Mouse (Mus musculus) midbrain, embryonic 16.5 days (tissue): ENCODE measurements around the gene Dlg1. TPM values are rescaled to one million over a fixed set of nuclear protein-coding genes. Genes with fewer than 3 reads are reported as not detected.
"Not testable (repeated sequence)": the region's sequence is repeated elsewhere in the genome, so short reads cannot be mapped to it uniquely, and the experiment has no call there.

Source experiments
- ATAC-seq: fragments of 200-750 bp; cut with Nextera tagmentation; 2 replicates; pipeline ENCODE4 v1.8.0; 2017; ENCODE audit warnings: moderate TSS enrichment
- H3K27ac ChIP-seq: fragments of 300-500 bp; sonication (generic); 2 replicates; pipeline ENCODE4 v1.5.1; 2014; ENCODE audit warnings: mild to moderate bottlenecking, low read length, mixed read lengths
- H3K27me3 ChIP-seq: fragments of 300-500 bp; sonication (generic); 2 replicates; pipeline ENCODE4 v1.6.1; 2014; ENCODE audit warnings: low read depth, low read length, mixed read lengths; ENCODE audit not compliant: control insufficient read depth, insufficient read depth
- H3K36me3 ChIP-seq: fragments of 300-500 bp; sonication (generic); 2 replicates; pipeline ENCODE4 v1.6.1; 2014; ENCODE audit warnings: mild to moderate bottlenecking, low read length, moderate library complexity, mixed read lengths; ENCODE audit not compliant: control insufficient read depth, insufficient read depth
- H3K4me1 ChIP-seq: fragments of 300-500 bp; sonication (generic); 2 replicates; pipeline ENCODE4 v1.6.1; 2014; ENCODE audit warnings: mild to moderate bottlenecking, low read length, mixed read lengths; ENCODE audit not compliant: control insufficient read depth, insufficient read depth
- H3K4me2 ChIP-seq: fragments of 300-500 bp; sonication (generic); 2 replicates; pipeline ENCODE4 v1.6.1; 2014; ENCODE audit warnings: mild to moderate bottlenecking, low read length, mixed read lengths
- H3K4me3 ChIP-seq: fragments of 300-500 bp; sonication (generic); 2 replicates; pipeline ENCODE4 v1.5.1; 2014; ENCODE audit warnings: low read depth, mild to moderate bottlenecking, low read length, moderate library complexity, mixed read lengths
- H3K9ac ChIP-seq: fragments of 300-500 bp; sonication (generic); 2 replicates; pipeline ENCODE4 v1.6.1; 2014; ENCODE audit warnings: low read depth, low read length, mixed read lengths
- H3K9me3 ChIP-seq: fragments of 300-500 bp; sonication (generic); replicated peaks from 2 replicates; pipeline ENCODE4 v1.6.1; 2014; ENCODE audit warnings: mild to moderate bottlenecking, low read length, mixed read lengths; ENCODE audit not compliant: control insufficient read depth, poor library complexity, severe bottlenecking
- WGBS: fragments of 180-500 bp; shearing (Covaris S2); extraction: QIAGEN DNeasy Blood & Tissue Kit; methylation state at CpG from one replicate; pipeline ENCODE4 v1.1.7; 2014; 5-methylcytosine and 5-hydroxymethylcytosine counted together
- polyA plus RNA-seq: library from polyadenylated mRNA; unstranded; fragments of >200 nt; fragmentation: Nextera tagmentation; extraction: Ambion mirVana; gene quantifications from 2 replicates; pipeline ENCODE4 v1.2.1, GENCODE M21; 2015

Gene Dlg1
- polyA plus RNA-seq, 1 experiment from 2014 or later, result 14.9 TPM

DNA sequence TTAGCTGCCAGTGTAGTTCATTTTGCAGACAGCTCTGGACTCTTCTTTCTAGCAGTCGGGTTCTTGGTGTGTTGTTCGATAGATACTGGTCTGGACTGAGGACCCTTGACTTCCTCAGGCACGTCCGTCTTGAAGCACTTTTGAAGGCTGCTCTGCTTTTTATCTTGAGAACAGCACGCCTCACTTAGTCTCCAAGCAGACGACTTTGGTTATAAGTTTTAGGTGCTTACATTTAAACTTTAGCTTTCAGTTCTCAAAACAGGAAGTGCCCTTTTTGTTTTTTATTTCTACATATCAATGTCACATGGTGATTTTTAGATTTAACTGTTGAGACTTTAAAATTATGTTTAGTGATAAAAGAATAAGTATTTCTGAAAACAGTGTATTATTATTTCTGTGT is 33.1 kb downstream of the Dlg1 start:
- Histone ChIP-seq H3K4me3 (no peak overlapping the region), H3K27me3 (no peaks in the 10 kb centered on the region), H3K36me3 (no peaks in the 10 kb centered on the region), H3K9ac (no peak overlapping the region), H3K4me1 (peaks cover 8% of the 10 kb centered on the region), H3K4me2 (no peak overlapping the region), H3K27ac (no peak overlapping the region), H3K9me3 (no peaks in the 10 kb centered on the region)
- no peak for ATAC-seq
- WGBS, result 65% methylated on average over 6 of the region's 6 CpGs

DNA sequence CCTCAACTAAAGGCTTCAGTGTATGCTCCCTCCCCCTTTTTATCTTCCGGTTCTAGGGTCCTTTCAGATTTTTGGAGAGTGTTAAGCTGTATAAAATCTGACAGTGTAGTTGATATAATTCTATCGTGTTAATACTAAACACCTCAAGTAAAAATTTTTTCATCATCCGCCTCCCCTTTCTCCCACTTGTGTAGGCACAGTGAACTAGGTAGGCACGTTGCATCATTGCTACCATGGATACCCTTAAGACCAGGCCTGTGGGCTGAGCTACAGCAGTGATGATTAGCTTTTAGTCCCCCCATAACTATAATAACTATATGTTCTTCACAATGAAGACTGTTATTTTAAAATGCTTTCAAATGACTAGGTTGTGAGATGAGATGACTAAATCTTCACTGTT is 34.1 kb downstream of the Dlg1 start:
- H3K27ac ChIP-seq, result no peak overlapping the region
- no peaks in the 10 kb centered on the region for H3K27me3 ChIP-seq
- H3K36me3 ChIP-seq, result no peaks in the 10 kb centered on the region
- no peak overlapping the region for H3K4me2 ChIP-seq
- H3K4me3 ChIP-seq, result no peak overlapping the region
- H3K4me1 ChIP-seq, result peaks cover 8% of the 10 kb centered on the region
- ATAC-seq, result no peak
- 85% methylated on average over 4 of the region's 4 CpGs for WGBS
- H3K9ac ChIP-seq, result no peak overlapping the region
- H3K9me3 ChIP-seq, result no peaks in the 10 kb centered on the region

DNA sequence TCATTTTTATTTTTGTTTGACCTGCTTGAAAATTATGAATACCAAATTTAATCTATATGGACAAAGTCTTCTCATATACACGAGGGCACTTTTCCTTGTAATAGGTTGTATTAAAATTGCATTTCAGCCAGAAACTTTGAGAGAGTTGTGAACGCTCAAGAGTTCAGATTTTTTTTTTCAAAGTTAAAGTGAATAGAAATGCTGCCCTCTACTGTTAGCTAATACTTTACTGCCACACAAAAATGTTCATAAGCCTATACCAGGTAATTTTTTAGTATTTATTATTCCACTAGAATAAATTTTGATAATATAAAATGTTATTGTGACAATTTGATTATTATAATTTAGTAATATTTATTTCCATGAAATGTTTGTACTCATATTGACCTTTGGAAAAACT is 42.0 kb downstream of the Dlg1 start:
- Histone ChIP-seq H3K4me2 (no peak overlapping the region), H3K27me3 (no peaks in the 10 kb centered on the region), H3K9me3 (no peaks in the 10 kb centered on the region), H3K36me3 (no peaks in the 10 kb centered on the region), H3K4me3 (no peak overlapping the region), H3K27ac (no peak overlapping the region), H3K4me1 (no peaks in the 10 kb centered on the region), H3K9ac (no peak overlapping the region)
- ATAC-seq, result no peak
- WGBS, result 26% methylated on average over 2 of the region's 2 CpGs

DNA sequence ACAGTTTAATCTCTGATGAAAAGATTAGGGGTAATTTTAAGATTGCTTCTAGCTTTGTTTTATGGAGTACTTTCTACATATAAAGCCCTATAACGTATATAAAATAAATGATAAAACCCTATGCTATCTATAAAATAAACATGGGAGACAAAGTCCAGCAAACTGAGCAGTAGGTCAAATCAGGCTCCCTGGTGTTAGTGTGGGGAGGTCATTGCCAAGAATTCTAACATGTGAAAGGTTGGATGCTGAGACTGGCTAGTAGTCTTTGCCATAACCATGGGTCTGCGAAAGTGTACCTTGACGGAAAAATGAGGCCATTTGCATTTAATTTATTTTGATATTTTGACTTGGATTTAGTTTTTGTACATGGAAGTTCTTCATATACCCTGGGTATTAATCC is 42.7 kb downstream of the Dlg1 start:
- Histone ChIP-seq H3K9ac (no peak overlapping the region), H3K27me3 (no peaks in the 10 kb centered on the region), H3K9me3 (no peaks in the 10 kb centered on the region), H3K36me3 (no peaks in the 10 kb centered on the region), H3K4me1 (no peaks in the 10 kb centered on the region), H3K4me2 (no peak overlapping the region), H3K27ac (no peak overlapping the region), H3K4me3 (no peak overlapping the region)
- WGBS, result 94% methylated on average over 3 of the region's 3 CpGs
- no peak for ATAC-seq

DNA sequence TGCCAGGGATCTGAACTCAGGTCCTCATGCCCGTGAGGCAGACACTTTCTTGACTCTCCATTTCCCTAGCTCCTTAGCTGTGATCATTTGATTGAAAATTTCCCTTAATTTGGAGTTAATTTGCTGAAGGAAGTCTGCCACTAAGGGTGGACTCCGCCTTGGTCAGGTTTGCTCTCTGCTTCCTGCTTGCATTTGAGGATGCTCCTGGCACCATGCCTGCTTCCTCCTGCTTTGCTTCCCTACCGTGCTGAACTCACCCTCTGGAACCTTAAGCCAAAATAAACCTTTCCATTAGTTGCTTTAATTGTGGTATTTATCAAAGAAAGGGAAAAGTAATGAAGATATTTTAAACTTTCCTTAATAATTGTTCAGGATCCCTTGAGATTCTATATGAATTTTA is 44.1 kb downstream of the Dlg1 start:
- ATAC-seq, result no peak
- Histone ChIP-seq H3K4me1 (no peaks in the 10 kb centered on the region), H3K36me3 (no peaks in the 10 kb centered on the region), H3K9me3 (no peaks in the 10 kb centered on the region), H3K4me2 (no peak overlapping the region), H3K27ac (no peak overlapping the region), H3K4me3 (no peak overlapping the region), H3K27me3 (no peaks in the 10 kb centered on the region), H3K9ac (no peak overlapping the region)
- WGBS, result 82% methylated on average over 3 of the region's 3 CpGs

DNA sequence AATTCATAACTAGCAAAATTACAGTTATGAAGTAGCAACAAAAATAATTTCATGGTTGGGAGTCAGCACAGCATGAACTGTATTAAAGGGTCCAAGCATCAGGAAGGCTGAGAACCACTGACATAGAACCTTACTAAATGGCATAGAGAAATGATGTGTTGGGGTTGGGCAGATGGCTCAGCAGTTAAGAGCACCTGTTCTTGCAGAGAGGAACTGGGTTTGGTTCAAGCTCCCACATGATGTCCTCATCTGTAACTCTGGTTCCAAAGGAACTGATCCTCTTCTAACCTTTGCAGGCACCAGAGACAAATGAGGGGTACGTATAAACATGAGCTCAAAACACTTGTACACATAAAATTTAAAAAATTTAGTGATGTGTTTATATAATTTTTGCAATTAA is 59.7 kb downstream of the Dlg1 start:
- H3K4me2 ChIP-seq, result no peak overlapping the region
- no peaks in the 10 kb centered on the region for H3K4me1 ChIP-seq
- H3K36me3 ChIP-seq, result no peaks in the 10 kb centered on the region
- no peaks in the 10 kb centered on the region for H3K27me3 ChIP-seq
- no peak overlapping the region for H3K9ac ChIP-seq
- 97% methylated on average over 1 of the region's 1 CpGs for WGBS
- H3K27ac ChIP-seq, result no peak overlapping the region
- no peaks in the 10 kb centered on the region for H3K9me3 ChIP-seq
- ATAC-seq, result no peak
- no peak overlapping the region for H3K4me3 ChIP-seq

DNA sequence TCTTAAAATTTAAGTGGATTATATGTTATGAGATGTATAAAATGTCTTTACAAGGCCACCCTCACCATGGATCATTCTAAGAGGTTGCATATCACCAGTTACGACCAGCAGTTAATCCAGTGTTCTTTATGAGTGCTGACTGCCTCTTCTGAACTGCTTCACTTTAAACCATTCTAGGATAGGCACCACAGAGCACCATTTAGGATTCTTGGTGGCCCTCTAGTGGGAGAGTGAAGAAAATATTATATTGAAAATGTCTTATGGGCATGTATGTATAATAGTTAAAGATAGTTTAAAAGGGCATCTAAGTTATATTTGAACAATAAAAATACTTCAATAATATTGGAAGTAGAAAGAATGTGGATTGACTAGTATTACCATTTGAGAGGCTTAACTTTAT is 60.9 kb downstream of the Dlg1 start:
- Histone ChIP-seq H3K4me1 (no peaks in the 10 kb centered on the region), H3K4me3 (no peak overlapping the region), H3K4me2 (no peak overlapping the region), H3K27me3 (no peaks in the 10 kb centered on the region), H3K9ac (no peak overlapping the region), H3K36me3 (no peaks in the 10 kb centered on the region), H3K9me3 (no peaks in the 10 kb centered on the region), H3K27ac (no peak overlapping the region)
- ATAC-seq, result no peak
- 4% methylated on average over 1 of the region's 1 CpGs for WGBS

DNA sequence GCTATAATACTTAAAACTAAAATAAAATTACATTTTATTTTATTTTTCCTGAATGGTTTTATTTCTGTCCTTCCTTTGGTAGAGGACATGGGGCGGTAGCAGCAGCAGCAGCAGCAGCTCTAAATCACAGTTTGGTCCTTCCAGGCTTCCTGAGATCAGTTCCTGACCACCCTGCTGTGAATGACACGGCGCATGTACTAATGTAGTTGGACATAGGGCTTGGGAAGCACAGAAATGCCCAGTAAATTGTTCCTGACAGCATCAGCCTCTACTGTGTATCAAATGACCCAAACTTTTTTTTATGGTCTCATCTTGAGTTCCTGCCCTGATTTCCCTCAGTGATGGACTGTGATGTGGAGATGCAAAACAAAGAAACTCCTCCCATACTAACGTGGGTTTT is 61.6 kb downstream of the Dlg1 start:
- no peak for ATAC-seq
- H3K9ac ChIP-seq, result no peak overlapping the region
- H3K27ac ChIP-seq, result no peak overlapping the region
- no peaks in the 10 kb centered on the region for H3K4me1 ChIP-seq
- H3K27me3 ChIP-seq, result no peaks in the 10 kb centered on the region
- no peaks in the 10 kb centered on the region for H3K9me3 ChIP-seq
- H3K4me2 ChIP-seq, result no peak overlapping the region
- WGBS, result 82% methylated on average over 4 of the region's 4 CpGs
- H3K36me3 ChIP-seq, result no peaks in the 10 kb centered on the region
- H3K4me3 ChIP-seq, result no peak overlapping the region

DNA sequence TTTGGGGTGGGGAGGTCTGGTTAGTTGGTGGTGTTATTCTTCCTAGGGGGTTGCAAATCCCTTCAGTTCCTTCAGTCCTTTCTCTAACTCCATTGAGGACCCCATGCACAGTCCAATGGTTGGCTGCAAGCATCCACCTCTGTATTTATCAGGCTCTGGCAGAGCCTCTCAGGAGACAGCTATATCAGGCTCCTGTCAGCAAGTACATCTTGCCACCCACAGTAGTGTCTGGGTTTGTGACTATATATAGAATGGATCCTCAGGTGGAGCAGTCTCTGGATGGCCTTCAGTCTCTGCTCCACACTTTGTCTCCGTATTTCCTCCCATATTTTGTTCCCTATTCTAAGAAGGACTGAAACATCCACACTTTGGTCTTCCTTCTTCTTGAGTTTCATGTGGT is 67.7 kb downstream of the Dlg1 start:
- not testable (repeated sequence) for H3K36me3 ChIP-seq, H3K27me3 ChIP-seq, H3K4me2 ChIP-seq, H3K27ac ChIP-seq, ATAC-seq, H3K9me3 ChIP-seq, H3K4me1 ChIP-seq, H3K4me3 ChIP-seq, H3K9ac ChIP-seq
- 91% methylated on average over 1 of the region's 1 CpGs for WGBS

DNA sequence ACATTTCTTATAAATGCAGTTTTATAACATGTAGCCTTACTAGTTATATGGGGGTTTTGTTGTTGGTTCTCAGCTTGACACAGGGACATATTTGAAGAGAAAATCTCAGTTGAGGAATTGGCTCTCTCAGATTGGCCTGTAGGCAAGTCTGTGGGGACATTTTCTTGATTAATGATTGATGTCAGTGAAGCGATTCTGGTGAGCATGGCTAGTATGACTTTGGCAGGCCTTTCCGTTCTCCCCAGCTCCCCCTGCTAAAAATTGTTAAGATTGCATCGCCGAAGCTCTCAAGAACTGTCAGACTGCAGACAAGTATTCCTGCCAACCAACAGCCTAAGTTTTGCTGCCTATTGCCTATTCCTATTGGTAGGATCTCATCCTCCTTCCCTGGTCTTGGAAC is 73.8 kb downstream of the Dlg1 start:
- H3K36me3 ChIP-seq, result no peaks in the 10 kb centered on the region
- 94% methylated on average over 4 of the region's 4 CpGs for WGBS
- no peak for ATAC-seq
- H3K9me3 ChIP-seq, result no peaks in the 10 kb centered on the region
- no peak overlapping the region for H3K27ac ChIP-seq
- no peak overlapping the region for H3K9ac ChIP-seq
- no peak overlapping the region for H3K4me3 ChIP-seq
- H3K4me1 ChIP-seq, result no peaks in the 10 kb centered on the region
- H3K4me2 ChIP-seq, result no peak overlapping the region
- no peaks in the 10 kb centered on the region for H3K27me3 ChIP-seq
